Mouse (Mus musculus) embryonic facial prominence, embryonic 15.5 days (tissue): ENCODE results near the gene Pdzrn4. TPM values are rescaled to one million over a fixed set of nuclear protein-coding genes. Genes with fewer than 3 reads are reported as not detected.
"Not testable (repeated sequence)": the region's sequence is repeated elsewhere in the genome, so short reads cannot be mapped to it uniquely, and the experiment has no call there.

Experiments used
- ATAC-seq: fragments of 200-750 bp; cut with Nextera tagmentation; 2 replicates; pipeline ENCODE4 v1.8.0; 2017; ENCODE audit warnings: low read depth, moderate TSS enrichment; ENCODE audit not compliant: insufficient number of reproducible peaks, low FRiP score, low TSS enrichment
- H3K27ac ChIP-seq: fragments of 300-500 bp; sonication (generic); replicated peaks from 2 replicates; pipeline ENCODE4 v1.5.1; 2015; ENCODE audit warnings: mild to moderate bottlenecking, inconsistent platforms
- H3K27me3 ChIP-seq: fragments of 300-500 bp; sonication (generic); 2 replicates; pipeline ENCODE4 v1.6.1; 2015; ENCODE audit warnings: inconsistent platforms
- H3K36me3 ChIP-seq: fragments of 300-500 bp; sonication (generic); 2 replicates; pipeline ENCODE4 v1.6.1; 2015; ENCODE audit warnings: mild to moderate bottlenecking, inconsistent platforms
- H3K4me1 ChIP-seq: fragments of 300-500 bp; sonication (generic); 2 replicates; pipeline ENCODE4 v1.6.1; 2015; ENCODE audit warnings: inconsistent platforms
- H3K4me2 ChIP-seq: fragments of 300-500 bp; sonication (generic); replicated peaks from 2 replicates; pipeline ENCODE4 v1.6.1; 2015; ENCODE audit warnings: mild to moderate bottlenecking, inconsistent platforms
- H3K4me3 ChIP-seq: fragments of 300-500 bp; sonication (generic); replicated peaks from 2 replicates; pipeline ENCODE4 v1.5.1; 2015; ENCODE audit warnings: mild to moderate bottlenecking, inconsistent platforms
- H3K9ac ChIP-seq: fragments of 300-500 bp; sonication (generic); 2 replicates; pipeline ENCODE4 v1.6.1; 2015; ENCODE audit warnings: inconsistent platforms
- H3K9me3 ChIP-seq: fragments of 300-500 bp; sonication (generic); replicated peaks from 2 replicates; pipeline ENCODE4 v1.6.1; 2016; ENCODE audit warnings: inconsistent platforms
- WGBS: fragments of 180-500 bp; shearing (Covaris S2); methylation state at CpG from one replicate; pipeline ENCODE4 v1.1.7; 2015; 5-methylcytosine and 5-hydroxymethylcytosine counted together
- polyA plus RNA-seq: library from polyadenylated mRNA; unstranded; fragments of >200 nt; fragmentation: Nextera tagmentation; extraction: Ambion mirVana; gene quantifications from 2 replicates; pipeline ENCODE4 v1.2.1, GENCODE M21; 2015

Pdzrn4 gene
- polyA plus RNA-seq, result 3.2 and 3.5 TPM in 2 replicates

DNA sequence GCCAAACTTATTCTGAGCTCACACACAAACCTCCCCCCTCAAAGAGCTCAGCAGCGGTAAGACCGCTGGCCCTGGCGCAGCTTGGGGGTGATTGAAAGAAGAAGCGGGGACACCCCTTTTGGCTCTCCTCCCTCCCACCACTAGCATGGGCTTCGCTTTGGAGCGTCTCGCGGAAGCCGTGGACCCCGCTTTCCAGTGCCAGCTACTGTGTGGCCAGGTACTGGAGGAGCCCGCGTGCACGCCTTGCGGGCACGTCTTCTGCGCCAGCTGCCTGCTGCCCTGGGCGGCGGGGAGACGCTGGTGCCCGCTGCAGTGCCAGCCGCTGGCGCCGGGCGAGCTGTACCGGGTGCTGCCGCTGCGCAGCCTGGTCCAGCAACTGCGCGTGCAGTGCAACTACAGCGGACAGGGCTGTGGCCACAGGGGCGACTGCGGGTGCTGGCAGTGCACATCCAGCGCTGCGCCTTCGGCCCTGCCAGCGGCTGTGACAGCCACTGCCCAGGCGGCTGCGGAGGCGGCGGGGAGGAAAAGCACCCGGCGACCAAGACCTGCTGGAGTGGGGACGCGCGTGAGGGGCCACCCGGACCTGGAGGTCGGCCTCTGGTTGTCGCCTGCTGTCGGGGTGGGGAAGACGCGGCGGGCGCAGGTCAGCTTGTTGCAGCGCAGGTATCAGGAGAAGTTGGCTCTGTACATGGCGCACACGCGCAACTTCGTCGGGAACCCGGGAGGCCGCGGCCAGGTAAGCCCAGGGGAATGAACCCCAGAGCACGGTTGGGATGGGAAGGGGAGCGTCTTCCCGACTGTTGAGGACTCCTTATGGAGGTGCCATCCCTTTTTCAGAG lies at the start of gene Pdzrn4:
Pdzrn4 (plus strand) TSS at position 112 of the 839 bp plus-strand sequence.
- H3K27me3 ChIP-seq, result peaks cover 31% of the 10 kb centered on the region
- peaks cover 18% of the 10 kb centered on the region for H3K4me1 ChIP-seq
- H3K9me3 ChIP-seq, result no peaks in the 10 kb centered on the region
- no peaks in the 10 kb centered on the region for H3K36me3 ChIP-seq
- peak; percentile 55 for ATAC-seq
- H3K4me3 ChIP-seq, result peak within 1 kb of the TSS; percentile 52
- peak within 1 kb of the TSS; percentile 40; the same call in 1 of the 2 replicates for H3K9ac ChIP-seq
- WGBS, result 1% methylated on average over 65 of the region's 65 CpGs
- no peak within 1 kb of the TSS for H3K27ac ChIP-seq
- H3K4me2 ChIP-seq, result peak within 1 kb of the TSS; percentile 98

- H3K36me3 ChIP-seq, result no peaks in the 10 kb centered on the region
- H3K9ac ChIP-seq, result no peak overlapping the region
- WGBS, result 47% methylated on average over 4 of the region's 4 CpGs
- no peak overlapping the region for H3K4me2 ChIP-seq
- no peaks in the 10 kb centered on the region for H3K9me3 ChIP-seq
- H3K27ac ChIP-seq, result no peak overlapping the region
- H3K4me3 ChIP-seq, result no peak overlapping the region
- H3K4me1 ChIP-seq, result no peaks in the 10 kb centered on the region
- H3K27me3 ChIP-seq, result no peaks in the 10 kb centered on the region
- no peak for ATAC-seq
Measured at GRCm38 (mm10) chr15:92347426-92347825, 49.3 kb upstream of the Pdzrn4 start.

DNA sequence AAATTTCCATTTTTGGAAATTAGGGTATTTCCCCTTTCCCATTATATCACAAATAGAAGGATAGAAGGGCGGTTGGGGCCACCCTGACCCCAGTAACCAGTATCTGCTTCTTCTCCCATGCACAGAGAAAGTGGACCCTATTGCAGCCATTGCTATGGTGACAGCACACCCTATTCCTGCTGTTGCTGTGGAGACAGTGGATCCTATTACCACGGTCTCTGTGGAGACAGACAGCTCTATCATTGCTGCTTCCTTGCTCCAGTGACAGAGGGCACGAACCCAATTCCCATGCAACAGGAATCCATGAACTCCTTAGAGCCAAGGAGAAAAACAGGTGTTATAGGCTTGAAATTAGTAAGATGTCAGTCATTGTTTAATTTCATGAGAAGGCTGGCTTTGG lies 48.8 kb upstream of the Pdzrn4 start:
- H3K4me3 ChIP-seq, result no peak overlapping the region
- no peak overlapping the region for H3K27ac ChIP-seq
- no peak overlapping the region for H3K4me2 ChIP-seq
- H3K9ac ChIP-seq, result no peak overlapping the region
- no peaks in the 10 kb centered on the region for H3K27me3 ChIP-seq
- no peaks in the 10 kb centered on the region for H3K36me3 ChIP-seq
- no peaks in the 10 kb centered on the region for H3K4me1 ChIP-seq
- WGBS, result 29% methylated on average over 3 of the region's 3 CpGs
- no peaks in the 10 kb centered on the region for H3K9me3 ChIP-seq
- no peak for ATAC-seq

DNA sequence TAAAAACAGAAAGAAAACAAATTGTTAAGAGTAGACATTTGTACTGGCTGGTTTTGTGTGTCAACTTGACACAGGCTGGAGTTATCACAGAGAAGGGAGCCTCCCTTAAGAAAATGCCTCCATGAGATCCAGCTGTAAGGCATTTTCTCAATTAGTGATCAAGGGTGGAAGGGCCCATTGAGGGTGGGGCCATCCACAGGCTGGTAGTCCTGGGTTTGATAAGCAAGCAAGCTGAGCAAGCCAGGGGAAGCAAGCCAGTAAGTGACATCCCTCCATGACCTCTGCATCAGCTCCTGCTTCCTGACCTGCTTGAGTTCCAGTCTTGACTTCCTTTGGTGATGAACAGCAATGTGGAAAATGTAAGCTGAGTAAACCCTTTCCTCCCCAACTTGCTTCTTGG lies 48.2 kb upstream of the Pdzrn4 start:
- not testable (repeated sequence) for H3K4me2 ChIP-seq, H3K27ac ChIP-seq, ATAC-seq, H3K27me3 ChIP-seq, H3K9me3 ChIP-seq, H3K4me1 ChIP-seq, H3K9ac ChIP-seq, H3K36me3 ChIP-seq, H3K4me3 ChIP-seq

GRCm38 (mm10) chr15:92364153-92364552 lies 32.5 kb upstream of the Pdzrn4 start:
- ATAC-seq, result no peak
- Histone ChIP-seq H3K36me3 (no peaks in the 10 kb centered on the region), H3K27ac (no peak overlapping the region), H3K4me3 (no peak overlapping the region), H3K4me2 (no peak overlapping the region), H3K27me3 (no peaks in the 10 kb centered on the region), H3K9me3 (no peaks in the 10 kb centered on the region), H3K9ac (no peak overlapping the region), H3K4me1 (no peaks in the 10 kb centered on the region)
- WGBS, result 52% methylated on average over 6 of the region's 6 CpGs

DNA sequence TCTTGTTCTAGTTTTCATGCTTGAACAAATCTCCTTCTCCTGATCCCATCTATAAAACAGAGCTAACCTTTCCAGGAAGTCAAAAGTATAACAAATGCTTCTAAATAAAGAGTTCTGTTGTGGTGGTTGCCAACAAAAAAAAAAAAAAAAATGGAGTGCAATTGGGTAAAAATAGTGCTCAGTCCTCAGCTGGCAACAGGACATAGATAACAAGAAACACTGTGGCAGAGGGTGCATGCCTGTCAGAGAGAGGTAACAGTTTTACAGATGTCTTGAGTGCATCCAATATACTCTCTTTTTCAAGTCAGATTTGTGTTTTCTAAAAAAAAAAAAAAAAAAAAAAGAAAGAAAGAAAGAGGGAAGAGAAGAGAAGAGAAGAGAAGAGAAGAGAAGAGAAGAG lies 32.1 kb upstream of the Pdzrn4 start:
- H3K4me2 ChIP-seq, result no peak overlapping the region
- H3K27me3 ChIP-seq, result no peaks in the 10 kb centered on the region
- no peak overlapping the region for H3K27ac ChIP-seq
- no peak overlapping the region for H3K4me3 ChIP-seq
- no peak for ATAC-seq
- no peaks in the 10 kb centered on the region for H3K4me1 ChIP-seq
- H3K36me3 ChIP-seq, result no peaks in the 10 kb centered on the region
- H3K9ac ChIP-seq, result no peak overlapping the region
- no peaks in the 10 kb centered on the region for H3K9me3 ChIP-seq

- Histone ChIP-seq H3K9me3 (no peaks in the 10 kb centered on the region), H3K4me1 (peaks cover 18% of the 10 kb centered on the region), H3K4me3 (no peak overlapping the region), H3K27ac (no peak overlapping the region), H3K36me3 (no peaks in the 10 kb centered on the region), H3K27me3 (peaks cover 31% of the 10 kb centered on the region), H3K9ac (no peak overlapping the region), H3K4me2 (no peak overlapping the region)
- no peak for ATAC-seq
- 83% methylated on average over 5 of the region's 5 CpGs for WGBS
Measured at GRCm38 (mm10) chr15:92394811-92395210, 1.9 kb upstream of the Pdzrn4 start.

GRCm38 (mm10) chr15:92398747-92399146 lies 2.1 kb downstream of the Pdzrn4 start:
- no peaks in the 10 kb centered on the region for H3K36me3 ChIP-seq
- no peak overlapping the region for H3K9ac ChIP-seq
- no peaks in the 10 kb centered on the region for H3K9me3 ChIP-seq
- 0 out of 2 replicates have a peak overlapping the region, but pooled peaks have one; percentile 22 for H3K27ac ChIP-seq
- no peak for ATAC-seq
- H3K4me1 ChIP-seq, result peaks cover 18% of the 10 kb centered on the region
- 23% methylated on average over 2 of the region's 2 CpGs for WGBS
- peaks cover 31% of the 10 kb centered on the region for H3K27me3 ChIP-seq
- no peak overlapping the region for H3K4me2 ChIP-seq
- no peak overlapping the region for H3K4me3 ChIP-seq

GRCm38 (mm10) chr15:92399278-92399677 lies 2.6 kb downstream of the Pdzrn4 start:
- Histone ChIP-seq H3K4me3 (no peak overlapping the region), H3K27me3 (peaks cover 31% of the 10 kb centered on the region), H3K9ac (no peak overlapping the region), H3K36me3 (no peaks in the 10 kb centered on the region), H3K4me1 (peaks cover 18% of the 10 kb centered on the region), H3K27ac (no peak overlapping the region), H3K4me2 (no peak overlapping the region), H3K9me3 (no peaks in the 10 kb centered on the region)
- 23% methylated on average over 5 of the region's 5 CpGs for WGBS
- no peak for ATAC-seq

DNA sequence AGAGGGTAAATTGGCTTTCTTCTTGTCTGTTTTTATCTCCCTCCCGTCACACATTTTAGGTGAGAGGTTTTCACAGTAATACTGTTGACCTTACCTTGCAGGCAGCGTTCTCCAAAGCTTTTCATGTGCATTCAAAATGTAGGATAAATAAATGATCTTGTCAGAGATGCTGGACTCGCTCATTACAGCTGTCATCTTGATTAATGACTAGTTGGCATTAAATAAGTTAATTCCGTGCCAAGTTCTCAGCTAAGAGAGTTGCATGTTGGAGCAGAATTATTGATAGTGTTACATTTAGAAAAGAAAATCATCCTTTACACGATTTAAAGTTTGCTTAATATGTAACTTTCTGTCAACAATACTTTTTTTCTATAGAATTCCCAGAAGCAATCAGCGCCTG lies 4.9 kb downstream of the Pdzrn4 start:
- WGBS, result 67% methylated on average over 6 of the region's 6 CpGs
- ATAC-seq, result no peak
- no peak overlapping the region for H3K4me3 ChIP-seq

GRCm38 (mm10) chr15:92415323-92415722 lies 18.6 kb downstream of the Pdzrn4 start:
- H3K9ac ChIP-seq, result no peak overlapping the region
- H3K27ac ChIP-seq, result no peak overlapping the region
- H3K4me3 ChIP-seq, result no peak overlapping the region
- no peak overlapping the region for H3K4me2 ChIP-seq
- no peaks in the 10 kb centered on the region for H3K9me3 ChIP-seq
- no peaks in the 10 kb centered on the region for H3K4me1 ChIP-seq
- H3K27me3 ChIP-seq, result no peaks in the 10 kb centered on the region
- no peak for ATAC-seq
- 29% methylated on average over 4 of the region's 4 CpGs for WGBS
- no peaks in the 10 kb centered on the region for H3K36me3 ChIP-seq

More for the DNA sequence above, 4.9 kb downstream of the Pdzrn4 start:
- no peaks in the 10 kb centered on the region for H3K36me3 ChIP-seq
- H3K27me3 ChIP-seq, result peaks cover 19% of the 10 kb centered on the region
- no peak overlapping the region for H3K27ac ChIP-seq
- H3K4me1 ChIP-seq, result peaks cover 15% of the 10 kb centered on the region
- no peaks in the 10 kb centered on the region for H3K9me3 ChIP-seq
- no peak overlapping the region for H3K9ac ChIP-seq
- no peak overlapping the region for H3K4me2 ChIP-seq

- H3K4me3 ChIP-seq, result no peak overlapping the region
Measured at GRCm38 (mm10) chr15:92416141-92416540, 19.5 kb downstream of the Pdzrn4 start.

More at GRCm38 (mm10) chr15:92416141-92416540, 19.5 kb downstream of the Pdzrn4 start:
- no peak for ATAC-seq
- WGBS, result 75% methylated on average over 6 of the region's 6 CpGs
- Histone ChIP-seq H3K9ac (no peak overlapping the region), H3K9me3 (no peaks in the 10 kb centered on the region), H3K4me1 (no peaks in the 10 kb centered on the region), H3K4me2 (no peak overlapping the region), H3K36me3 (no peaks in the 10 kb centered on the region), H3K27ac (no peak overlapping the region), H3K27me3 (no peaks in the 10 kb centered on the region)
